Comparison of ENCODE assay signal across 8 mouse cellular contexts in genomic region chr8:113634161-113634560, GRCm38 (mm10). TPM values are rescaled to one million over a fixed set of nuclear protein-coding genes. Genes with fewer than 3 reads are reported as not detected.
DNase-seq lines count a peak whose midpoint lies in the region; ATAC-seq and TF ChIP-seq lines count a peak whose summit lies in the region.

No protein-coding gene starts in this region.

- H3K4me1 ChIP-seq in ES-Bruce4 (ENCODE audit: control insufficient read depth, insufficient read depth, low read length), result no peaks in the 10 kb centered on the region
- peaks cover 21% of the 10 kb centered on the region for H3K4me1 ChIP-seq in forebrain, embryonic 16.5 days (replicated peaks; ENCODE audit: control insufficient read depth, insufficient read depth, low read length)
- peaks cover 15% of the 10 kb centered on the region for H3K4me1 ChIP-seq in liver, postnatal 0 days (ENCODE audit: insufficient read depth)

- no peaks in the 10 kb centered on the region for H3K9me3 ChIP-seq in ES-Bruce4 (replicated peaks; ENCODE audit: control insufficient read depth, insufficient read depth, low read length, poor library complexity, severe bottlenecking)
- H3K9me3 ChIP-seq in forebrain, embryonic 16.5 days (ENCODE audit: control insufficient read depth, low read length), result no peaks in the 10 kb centered on the region
- H3K9me3 ChIP-seq in liver, postnatal 0 days (ENCODE audit: low read length), result no peaks in the 10 kb centered on the region

- no peaks in the 10 kb centered on the region for H3K27me3 ChIP-seq in ES-Bruce4 (ENCODE audit: control insufficient read depth, insufficient read depth, low read length, poor library complexity, severe bottlenecking)
- H3K27me3 ChIP-seq in forebrain, embryonic 16.5 days (replicated peaks; ENCODE audit: control insufficient read depth, insufficient read depth, low read length), result no peaks in the 10 kb centered on the region
- H3K27me3 ChIP-seq in liver, postnatal 0 days (ENCODE audit: insufficient read depth, low read length), result no peaks in the 10 kb centered on the region

- 28% methylated on average over 12 of the region's 12 CpGs for WGBS in forebrain, embryonic 16.5 days
- WGBS in liver, postnatal 0 days (ENCODE audit: insufficient replicate concordance), result 26% methylated on average over 12 of the region's 12 CpGs

- no peak for TF ChIP-seq EP300 in ES-Bruce4 (IDR thresholded peaks at IDR 0.05; ENCODE audit: insufficient read depth, low read depth, low read length)
- no peak for TF ChIP-seq EP300 in liver, postnatal 0 days (IDR thresholded peaks at IDR 0.05; ENCODE audit: low read depth)

- peak overlapping the region; percentile 30 for H3K9ac ChIP-seq in ES-Bruce4 (ENCODE audit: low read depth, poor library complexity, severe bottlenecking)
- peak overlapping the region; percentile 59 for H3K9ac ChIP-seq in forebrain, embryonic 16.5 days (replicated peaks; ENCODE audit: low read depth, low read length)
- H3K9ac ChIP-seq in liver, postnatal 0 days (replicated peaks), result no peak overlapping the region

- no peak for ATAC-seq in forebrain, embryonic 16.5 days
- ATAC-seq in liver, postnatal 0 days, result no peak

- H3K4me3 ChIP-seq in ES-Bruce4 (ENCODE audit: low read depth, low read length), result no peak overlapping the region
- peak overlapping the region; percentile 81 for H3K4me3 ChIP-seq in forebrain, embryonic 16.5 days (replicated peaks; ENCODE audit: low read length)
- peak overlapping the region; percentile 80 for H3K4me3 ChIP-seq in liver, postnatal 0 days (ENCODE audit: low read depth, low read length)

- no peak for TF ChIP-seq CTCF in ES-Bruce4 (IDR thresholded peaks at IDR 0.05; ENCODE audit: low read depth, low read length)
- TF ChIP-seq CTCF in liver, postnatal 0 days (IDR thresholded peaks at IDR 0.05; ENCODE audit: low read depth), result no peak

- peak overlapping the region; percentile 82 for H3K4me2 ChIP-seq in forebrain, embryonic 16.5 days (ENCODE audit: low read length)
- H3K4me2 ChIP-seq in liver, postnatal 0 days (ENCODE audit: low read depth, low read length), result peak overlapping the region; percentile 100

- H3K27ac ChIP-seq in ES-Bruce4 (ENCODE audit: insufficient read depth, low read length), result no peak overlapping the region
- peak overlapping the region; percentile 94 for H3K27ac ChIP-seq in forebrain, embryonic 16.5 days (ENCODE audit: low read length)
- no peak overlapping the region for H3K27ac ChIP-seq in liver, postnatal 0 days (ENCODE audit: low read depth)

- no peaks in the 10 kb centered on the region for H3K36me3 ChIP-seq in ES-Bruce4 (ENCODE audit: control insufficient read depth, insufficient read depth, low read length, poor library complexity, severe bottlenecking)
- no peaks in the 10 kb centered on the region for H3K36me3 ChIP-seq in forebrain, embryonic 16.5 days (ENCODE audit: control insufficient read depth, insufficient read depth)
- 0 out of 2 replicates have a peak, but pooled peaks cover 4% of the 10 kb centered on the region for H3K36me3 ChIP-seq in liver, postnatal 0 days (replicated peaks; ENCODE audit: insufficient read depth, low read length)

- TF ChIP-seq POLR2A in ES-Bruce4 (IDR thresholded peaks at IDR 0.05; ENCODE audit: insufficient read depth, low read length), result no peak

- DNase-seq in heart, adult 11 months, result peak; percentile 86
- no peak for DNase-seq in heart, postnatal 4 days
- no peak for DNase-seq in liver, postnatal 0 days
- no peak for DNase-seq in left cerebral cortex, adult 8-10 months (ENCODE audit: low spot score in 2 of 2)
- no peak for DNase-seq in urinary bladder, postnatal 4 days (ENCODE audit: low spot score in 2 of 2)
- no peak for DNase-seq in embryo, embryonic 10.5 days (ENCODE audit: low spot score)

RNA-seq across cellular contexts. Expression of gene Mon1b, which starts 1.2 kb away (rescaled TPM):
- total RNA-seq in heart, postnatal 4 days (2021), result 1 to 10 TPM; 6.3 to 6.5 TPM
- polyA plus RNA-seq in ES-Bruce4 (2011; ENCODE audit: insufficient read depth, insufficient read length, low read depth, missing spikeins), result 8.8 and 9.2 TPM in 2 replicates
- polyA plus RNA-seq in forebrain, embryonic 16.5 days (2015; fragmentation: Nextera tagmentation; extraction: Ambion mirVana), result 13.9 and 15.5 TPM in 2 replicates
- polyA plus RNA-seq in liver, postnatal 0 days (2015; fragmentation: Nextera tagmentation; extraction: Ambion mirVana), result 1.4 and 1.6 TPM in 2 replicates
- total RNA-seq in left cerebral cortex, adult 8-10 months (2022), result 10 to 100 TPM; 22.0 to 26.2 (median 23.0) TPM

RNA-seq across cellular contexts. Expression of gene Syce1l, which starts 8.9 kb away (rescaled TPM):
- not detected for total RNA-seq in heart, postnatal 4 days (2021)
- polyA plus RNA-seq in ES-Bruce4 (2011; ENCODE audit: insufficient read depth, insufficient read length, low read depth, missing spikeins), result not detected in 2 replicates
- polyA plus RNA-seq in forebrain, embryonic 16.5 days (2015; fragmentation: Nextera tagmentation; extraction: Ambion mirVana), result 0.35 TPM in 1 of 2 replicates, not detected in the other
- polyA plus RNA-seq in liver, postnatal 0 days (2015; fragmentation: Nextera tagmentation; extraction: Ambion mirVana), result not detected in 2 replicates
- total RNA-seq in left cerebral cortex, adult 8-10 months (2022), result under 1 TPM in 1 of 4 experiments, not detected in 3; 0.48 TPM
